Mouse (Mus musculus) frontal cortex, adult 2 months (tissue): Measurements from ENCODE around the gene Clic6. TPM values are rescaled to one million over a fixed set of nuclear protein-coding genes. Genes with fewer than 3 reads are reported as not detected.

Experiments used
- DNase-seq, 2 experiments: peaks; one replicate each; pipeline ENCODE4 v3.0.0; 2022; ENCODE audit warnings: low spot score in 1 of 2; ENCODE audit errors: extremely low spot score in 1 of 2
- polyA plus RNA-seq: library from polyadenylated mRNA; depleted of rRNA; stranded (reverse); fragments of >200 nt; gene quantifications from 2 replicates; pipeline ENCODE4 v1.2.3, GENCODE M21; 2012; rRNA removed

Clic6 gene
- polyA plus RNA-seq: 0.67 and 0.82 TPM in 2 replicates

DNA sequence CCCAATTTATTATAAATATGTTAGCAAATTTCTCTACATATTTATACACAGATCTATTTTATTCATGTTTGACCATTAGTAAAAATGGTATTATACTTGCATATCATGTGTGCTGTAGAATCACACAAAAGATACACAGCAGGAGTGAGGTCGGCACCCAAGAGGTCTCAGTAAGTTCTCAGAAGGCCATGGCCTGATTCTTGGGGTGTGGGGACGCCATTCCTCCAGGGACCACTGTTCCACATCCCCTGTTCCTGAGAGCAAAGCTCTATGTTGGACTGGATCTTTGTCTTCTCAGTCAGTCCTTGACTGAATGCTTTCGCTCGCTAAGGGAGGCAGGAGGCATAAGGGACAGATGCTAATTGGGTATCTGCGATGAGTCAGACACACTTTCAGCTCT lies at the start of gene Clic6:
Clic6 (plus strand) TSS at position 301 of the 400 bp plus-strand sequence.
- no peak for DNase-seq

DNA sequence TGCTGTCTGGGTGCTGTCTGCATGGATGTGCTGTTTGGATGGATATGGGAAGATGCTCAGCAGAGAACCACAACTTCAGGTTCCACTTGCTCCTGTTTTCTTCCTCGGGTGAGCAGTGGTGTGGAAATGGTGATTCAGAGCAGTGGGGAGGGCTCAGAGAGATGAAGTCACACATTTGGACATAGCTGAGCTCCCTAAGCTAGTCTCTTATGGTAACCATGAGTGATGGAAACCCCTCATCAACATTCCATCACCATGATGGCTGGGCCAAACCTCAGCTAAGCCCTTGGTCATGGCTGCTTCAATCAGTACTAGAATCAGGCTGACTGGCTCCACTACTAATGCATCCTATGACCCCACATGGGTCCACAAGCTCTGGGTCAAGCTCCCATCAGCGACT lies 45.8 kb upstream of the Clic6 start:
- DNase-seq: no peak

DNA sequence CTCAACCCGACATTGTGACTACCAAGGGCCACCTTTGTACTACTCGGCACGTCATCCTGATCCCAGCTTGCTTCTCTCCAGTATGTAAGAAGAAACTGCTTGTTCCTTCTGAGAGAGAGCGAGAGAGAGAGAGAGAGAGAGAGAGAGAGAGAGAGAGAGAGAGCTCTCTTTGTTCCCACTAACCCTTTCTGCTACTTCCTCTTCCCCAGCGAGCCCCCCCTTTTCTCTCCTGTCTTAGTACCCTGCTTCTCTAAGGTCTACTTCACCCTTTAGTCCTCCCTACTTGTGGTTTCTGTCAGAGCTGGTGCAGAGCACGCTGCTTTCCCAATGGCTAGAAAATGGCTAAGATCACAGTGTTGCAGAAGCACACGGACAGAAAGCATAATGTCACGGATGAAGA lies 45.3 kb upstream of the Clic6 start:
- no peak for DNase-seq

DNA sequence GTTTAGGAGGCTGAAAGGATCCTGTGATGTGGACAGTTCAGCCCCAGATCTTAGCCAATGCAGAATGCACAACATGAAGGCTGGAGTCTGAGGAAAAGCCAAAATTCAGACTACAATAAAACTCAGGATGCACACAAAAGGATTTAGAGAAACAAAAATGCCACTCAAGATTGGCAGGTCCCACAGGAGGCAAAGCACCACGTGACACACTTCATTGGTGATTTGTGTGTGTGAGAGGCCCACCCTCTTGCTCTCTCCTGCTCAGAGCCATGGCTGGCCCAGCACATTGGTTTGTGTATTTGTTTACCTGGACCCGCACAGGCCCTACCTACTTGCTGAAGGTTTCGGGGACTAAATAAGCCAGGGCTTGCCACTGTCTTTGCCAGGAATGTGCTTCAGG lies 44.3 kb upstream of the Clic6 start:
- DNase-seq: no peak

DNA sequence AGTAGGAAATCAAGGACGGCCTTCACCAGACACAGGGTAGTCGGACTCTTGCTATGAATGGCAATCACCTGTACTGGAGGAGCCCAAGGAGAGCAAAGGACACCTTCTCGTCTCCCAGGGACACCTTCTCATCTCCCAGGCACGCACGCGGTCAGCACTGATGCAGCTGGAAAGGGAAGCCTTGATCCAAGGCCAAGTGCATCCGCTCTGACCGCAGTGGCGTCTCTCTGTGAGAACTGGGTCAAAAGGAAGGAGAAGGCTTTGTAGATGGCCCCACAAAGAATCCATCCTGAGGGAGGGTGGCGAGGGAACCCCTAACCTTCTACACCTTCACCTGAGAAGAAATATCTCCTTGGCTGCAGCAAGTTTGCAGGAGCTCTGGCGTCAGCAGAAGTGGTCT lies 43.4 kb upstream of the Clic6 start:
- no peak for DNase-seq

DNA sequence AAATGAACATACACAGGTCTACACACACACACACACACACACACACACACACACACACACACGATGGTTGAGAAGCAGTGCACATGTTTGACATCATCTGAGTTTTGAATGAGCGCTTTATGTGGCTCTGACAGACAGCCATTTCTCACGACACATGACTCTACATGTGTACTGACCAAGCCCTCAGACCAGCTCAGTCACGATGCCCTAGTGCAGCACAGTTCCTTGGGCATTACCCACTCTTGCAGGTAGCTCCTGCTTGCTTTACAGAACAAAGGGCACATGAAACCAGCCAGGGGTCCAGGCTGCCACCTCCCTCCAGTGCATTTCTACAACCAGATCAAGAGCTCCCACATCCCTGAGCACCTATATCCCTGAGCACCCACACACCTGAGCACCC lies 42.6 kb upstream of the Clic6 start:
- DNase-seq: no peak

DNA sequence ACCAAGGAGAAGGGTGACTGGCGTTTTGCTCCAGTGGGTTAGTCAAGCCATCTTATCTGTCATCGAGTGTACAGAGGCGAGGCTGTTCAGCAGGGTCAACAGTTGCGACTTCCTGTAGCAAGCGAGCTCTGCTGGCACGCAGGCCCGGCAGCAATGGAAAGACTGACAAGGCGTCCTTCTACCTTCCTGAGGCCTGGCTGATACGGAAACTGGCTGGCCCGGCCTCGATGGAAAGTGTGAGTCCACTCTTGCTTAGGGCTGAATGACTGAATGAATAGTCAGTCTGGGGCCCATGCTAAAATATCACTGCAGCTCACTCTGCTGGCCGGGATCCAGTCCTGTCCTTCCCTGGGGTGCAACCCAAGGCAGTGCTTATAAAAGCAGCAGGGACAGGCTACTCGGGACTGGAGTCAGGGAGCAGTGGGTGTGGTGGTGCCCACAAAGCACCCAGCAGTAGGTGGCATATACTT lies 41.9 kb upstream of the Clic6 start:
- DNase-seq: no peak

DNA sequence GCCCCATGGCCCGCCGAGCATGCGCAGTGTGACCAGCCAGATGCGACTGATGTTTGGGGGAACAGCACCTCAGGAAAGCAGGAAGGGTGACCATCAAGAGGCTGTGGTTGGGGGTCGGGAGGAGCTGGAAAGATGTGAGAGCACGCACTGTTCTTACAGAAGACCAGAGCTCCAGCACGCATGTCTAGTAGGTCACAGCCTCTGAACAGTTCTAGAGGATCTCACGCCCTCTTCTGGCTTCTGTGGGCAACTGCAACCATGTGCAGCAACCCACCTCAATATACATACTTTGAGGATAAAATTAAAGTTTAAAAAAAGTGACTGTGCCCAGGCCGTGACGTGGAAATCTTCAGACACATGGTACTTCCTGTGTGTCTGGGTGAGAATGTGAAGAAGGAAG lies 40.2 kb upstream of the Clic6 start:
- no peak for DNase-seq

DNA sequence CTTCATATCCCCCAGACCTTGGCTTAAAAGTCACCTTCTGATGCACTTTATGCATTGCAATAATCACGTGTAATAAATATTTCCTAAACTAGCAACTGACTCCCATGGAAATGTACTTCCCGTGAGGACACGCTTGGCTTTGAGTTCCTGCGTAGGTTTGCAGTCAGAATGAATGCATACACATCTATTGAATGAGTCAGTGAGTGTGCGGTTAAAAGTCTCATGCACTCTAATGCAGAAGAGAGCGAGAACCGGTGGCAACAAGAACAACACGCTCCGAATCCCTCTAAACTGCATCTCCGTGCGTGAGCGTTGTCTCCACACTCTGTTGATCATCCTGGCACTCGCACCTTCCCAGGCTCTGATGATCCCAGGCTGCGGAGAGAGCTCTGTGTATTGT lies 36.5 kb upstream of the Clic6 start:
- DNase-seq: peak in 1 of 2 experiments; percentile 42

DNA sequence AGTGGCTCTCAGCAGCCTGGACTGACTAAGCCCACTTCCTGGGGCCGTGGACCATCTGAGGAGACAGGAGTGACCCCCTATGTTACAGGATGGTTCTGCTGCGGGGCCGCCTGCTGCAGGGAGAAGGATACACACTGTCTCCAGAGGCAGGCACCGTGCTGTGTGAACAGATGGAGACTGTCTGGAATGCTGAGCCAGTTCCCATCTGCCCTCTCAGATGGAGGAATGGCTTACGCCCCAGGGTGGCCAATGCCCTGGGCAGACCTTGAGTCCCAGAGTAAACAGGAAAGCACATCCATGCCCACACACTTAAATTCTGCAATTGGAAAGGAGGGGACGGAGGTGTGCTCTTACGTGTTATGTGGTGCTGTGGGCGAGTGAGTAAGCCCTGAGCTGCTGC lies 35.2 kb upstream of the Clic6 start:
- DNase-seq: no peak

DNA sequence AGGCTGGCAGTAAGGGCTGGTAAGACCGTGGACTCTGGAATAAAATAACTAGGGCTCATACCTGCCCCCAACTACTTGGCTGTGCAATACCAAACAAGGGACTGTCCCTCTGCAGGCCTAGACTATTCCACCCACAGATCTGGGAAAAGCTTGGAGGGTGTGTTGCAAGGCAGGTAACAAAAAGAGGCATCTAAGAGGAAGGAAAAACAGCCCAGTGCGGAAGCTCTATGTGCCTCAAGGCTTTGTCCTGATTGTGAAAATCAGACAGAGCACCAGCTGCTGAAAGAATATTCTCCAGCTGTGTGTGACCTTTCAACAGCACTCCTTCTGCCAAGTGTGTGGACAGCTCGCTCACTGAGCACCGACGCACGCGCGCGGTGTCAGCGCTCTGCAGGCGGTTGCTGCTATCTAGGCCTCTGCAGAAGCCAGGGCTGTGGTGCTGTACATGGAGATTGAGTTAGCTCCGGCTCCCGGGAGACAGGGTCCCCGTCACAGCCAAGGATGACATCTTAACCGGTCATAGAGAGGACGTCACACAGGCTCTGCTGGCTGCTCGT lies 33.9 kb upstream of the Clic6 start:
- no peak for DNase-seq

DNA sequence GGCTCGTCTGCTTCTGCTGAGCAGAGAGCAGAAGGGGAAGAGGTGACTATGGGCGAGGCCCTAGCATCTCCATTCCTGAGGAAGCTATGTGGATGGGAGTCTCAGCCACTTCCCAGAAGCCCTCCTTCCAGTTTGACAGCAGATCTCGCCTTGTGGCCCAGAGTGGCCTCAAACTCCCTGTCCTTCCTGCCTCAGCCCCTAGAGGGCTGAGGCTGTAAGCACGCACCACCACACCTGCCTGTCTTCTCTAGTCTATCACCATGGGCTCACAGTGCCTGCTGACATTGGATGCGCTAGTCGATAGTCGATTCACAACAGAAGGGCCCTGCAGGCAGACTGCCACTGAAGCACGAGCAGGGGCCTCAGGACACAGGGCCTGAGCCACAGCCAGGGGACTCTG lies 32.9 kb upstream of the Clic6 start:
- DNase-seq: no peak

DNA sequence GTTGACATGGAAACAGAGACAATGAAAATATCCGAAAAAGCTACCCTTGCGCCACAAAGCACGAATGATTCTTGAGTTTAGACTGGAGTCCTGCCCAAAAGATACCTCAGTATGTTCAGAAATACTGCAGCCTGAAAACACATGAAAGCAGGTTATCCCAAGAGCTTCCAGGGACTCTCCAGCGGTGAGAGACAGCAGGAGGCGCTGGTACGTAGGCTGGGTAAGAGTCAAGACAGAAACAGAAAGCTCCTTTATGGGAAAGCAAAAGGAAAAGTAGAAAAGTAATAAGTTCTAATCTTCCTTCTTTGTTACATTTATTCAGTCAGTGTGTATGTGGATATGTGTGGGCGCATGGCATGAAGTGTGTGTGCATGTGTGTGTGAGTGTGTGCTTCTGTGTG lies 31.5 kb upstream of the Clic6 start:
- DNase-seq: no peak

DNA sequence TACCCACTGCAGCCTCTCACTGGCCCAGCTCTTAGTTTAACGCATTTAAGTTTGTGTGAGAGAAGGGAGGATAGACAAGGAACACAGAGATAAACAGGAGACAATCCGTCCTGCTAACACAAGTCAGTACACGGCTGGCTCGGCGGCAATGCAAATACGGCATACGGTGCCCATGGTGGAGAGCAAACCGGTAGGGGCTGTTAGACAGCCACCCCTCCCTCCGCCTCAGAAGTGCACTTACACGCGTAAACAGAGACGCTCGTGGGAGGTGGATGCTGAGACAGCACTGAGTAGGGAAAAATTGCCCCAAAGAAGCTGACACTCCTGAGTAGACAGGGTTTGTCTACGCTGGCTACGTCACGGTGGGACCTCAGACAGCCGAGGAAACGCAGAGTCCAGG lies 31.0 kb upstream of the Clic6 start:
- DNase-seq: no peak

DNA sequence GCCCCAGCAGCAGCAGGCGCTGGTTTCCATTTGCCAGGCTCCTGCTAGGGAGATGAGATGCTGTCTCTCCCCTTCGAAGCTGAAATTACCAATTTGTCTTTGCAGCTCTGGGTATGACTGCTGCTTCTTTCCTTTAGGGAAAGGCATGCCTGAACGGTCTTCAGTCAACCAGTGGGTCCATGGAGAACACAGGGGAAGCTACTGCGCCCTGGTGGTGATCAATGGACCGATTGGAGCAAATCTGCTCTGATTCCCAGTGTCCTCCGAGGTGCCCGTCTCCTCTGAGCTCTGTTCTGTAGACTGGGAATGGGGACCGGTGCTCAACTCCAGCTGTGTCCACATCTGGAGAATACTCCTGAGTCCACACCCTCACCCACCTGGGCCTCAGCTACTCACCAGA lies 30.0 kb upstream of the Clic6 start:
- no peak for DNase-seq

DNA sequence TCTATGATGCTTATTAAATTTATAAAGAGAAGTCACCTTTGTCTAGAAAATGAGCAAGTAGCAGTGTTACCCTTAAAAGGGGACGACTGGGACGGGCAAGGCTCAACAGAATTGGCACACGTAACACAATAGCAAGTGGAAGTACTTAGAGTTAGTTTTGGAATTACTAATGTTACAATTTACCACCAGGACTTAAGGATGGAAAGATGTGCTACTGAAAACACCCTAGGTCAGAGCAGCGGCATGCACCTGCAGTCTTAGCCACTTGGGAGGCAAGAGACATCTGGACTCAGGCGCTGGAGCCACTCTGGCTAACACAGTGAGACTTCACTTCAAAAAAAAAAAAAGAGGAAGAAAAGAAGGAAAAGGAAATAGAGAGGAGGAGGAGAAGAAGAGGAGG lies 29.6 kb upstream of the Clic6 start:
- DNase-seq: no peak

DNA sequence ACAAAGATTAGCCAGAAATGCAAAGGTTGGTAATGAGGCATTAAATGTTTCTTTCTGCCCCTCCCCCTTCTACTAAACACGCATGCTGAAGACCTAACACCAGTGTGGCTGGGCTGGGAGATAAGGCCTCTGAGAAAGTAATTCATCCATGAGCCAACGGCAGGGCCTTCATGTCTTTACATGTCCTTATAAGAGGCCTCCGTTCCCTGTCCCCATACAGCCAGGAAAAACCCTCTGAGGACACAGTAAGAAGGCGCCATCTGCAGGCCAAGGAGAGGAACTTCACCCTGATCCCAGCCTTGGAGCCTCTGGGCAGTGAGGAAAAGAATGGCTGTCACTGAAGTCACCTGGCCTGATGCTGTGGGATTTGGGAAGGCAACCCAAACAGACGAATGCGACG lies 27.9 kb upstream of the Clic6 start:
- DNase-seq: peak in 1 of 2 experiments; percentile 81

DNA sequence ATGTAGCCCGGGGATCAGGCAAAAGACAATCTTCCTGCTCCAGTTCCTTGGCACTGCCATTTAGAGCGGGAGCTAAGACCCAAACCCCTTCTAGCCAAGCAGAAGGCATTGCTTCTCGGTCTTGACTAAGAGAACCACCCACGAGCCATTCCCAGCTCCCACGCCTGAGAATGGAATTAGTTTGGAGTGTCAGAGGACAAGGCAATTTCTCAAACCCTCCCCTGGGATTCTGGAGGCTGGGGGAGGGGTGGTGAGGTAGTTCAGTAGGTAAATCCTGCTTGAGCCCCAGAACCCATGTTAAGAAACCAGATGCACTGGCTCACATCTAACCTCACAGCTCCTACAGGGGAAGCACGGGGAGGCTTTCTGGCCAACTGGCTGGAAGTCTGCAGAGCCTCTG lies 24.1 kb upstream of the Clic6 start:
- peak in 1 of 2 experiments; percentile 66 for DNase-seq

DNA sequence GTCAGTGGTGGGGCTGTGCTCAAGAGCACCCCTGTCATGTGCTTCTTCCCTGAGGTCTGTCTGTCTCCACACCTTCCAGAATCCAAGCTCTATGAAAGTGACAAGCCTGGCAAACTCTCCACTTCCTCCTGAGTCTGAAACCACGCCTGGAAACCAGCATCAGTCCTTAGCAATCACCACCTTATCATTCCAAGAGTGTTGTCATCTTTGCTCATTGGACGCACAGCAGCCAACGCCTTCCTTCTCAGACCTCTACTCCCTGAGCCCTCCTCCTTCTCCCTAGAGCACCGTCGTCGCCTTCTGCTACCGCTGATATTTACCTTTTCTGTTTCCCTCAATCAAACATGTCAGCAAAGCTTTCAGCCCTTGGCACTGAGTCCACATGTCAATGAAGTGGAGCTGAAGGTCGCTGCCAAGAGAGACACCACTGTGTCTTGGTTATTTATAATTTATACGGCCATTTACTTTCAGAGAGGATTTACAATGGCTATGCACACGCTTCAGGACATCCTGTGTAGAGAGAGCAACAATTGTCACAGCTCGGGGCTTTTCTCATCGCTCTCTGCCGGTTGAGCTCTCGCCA lies 21.1 kb upstream of the Clic6 start:
- DNase-seq: no peak

DNA sequence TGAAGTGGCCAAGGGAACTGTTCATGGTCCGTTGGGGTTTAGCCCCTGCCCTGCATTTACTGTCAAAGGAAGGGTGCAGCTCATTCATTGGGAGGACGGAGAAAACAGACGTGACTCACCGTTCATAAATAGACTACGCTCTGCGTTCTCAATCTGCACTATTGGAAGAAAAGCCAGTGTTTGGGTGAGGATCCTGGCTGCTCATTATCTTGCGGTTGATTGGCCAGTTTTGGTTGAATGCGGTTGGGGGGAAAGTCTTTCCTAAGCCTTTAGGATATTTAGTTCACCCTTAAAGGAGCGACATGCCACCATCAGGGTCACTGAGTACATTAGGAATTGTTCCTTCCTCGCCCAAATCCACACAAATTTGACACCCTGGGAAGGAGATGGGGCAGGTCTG lies 20.3 kb upstream of the Clic6 start:
- peak in 1 of 2 experiments; percentile 54 for DNase-seq

DNA sequence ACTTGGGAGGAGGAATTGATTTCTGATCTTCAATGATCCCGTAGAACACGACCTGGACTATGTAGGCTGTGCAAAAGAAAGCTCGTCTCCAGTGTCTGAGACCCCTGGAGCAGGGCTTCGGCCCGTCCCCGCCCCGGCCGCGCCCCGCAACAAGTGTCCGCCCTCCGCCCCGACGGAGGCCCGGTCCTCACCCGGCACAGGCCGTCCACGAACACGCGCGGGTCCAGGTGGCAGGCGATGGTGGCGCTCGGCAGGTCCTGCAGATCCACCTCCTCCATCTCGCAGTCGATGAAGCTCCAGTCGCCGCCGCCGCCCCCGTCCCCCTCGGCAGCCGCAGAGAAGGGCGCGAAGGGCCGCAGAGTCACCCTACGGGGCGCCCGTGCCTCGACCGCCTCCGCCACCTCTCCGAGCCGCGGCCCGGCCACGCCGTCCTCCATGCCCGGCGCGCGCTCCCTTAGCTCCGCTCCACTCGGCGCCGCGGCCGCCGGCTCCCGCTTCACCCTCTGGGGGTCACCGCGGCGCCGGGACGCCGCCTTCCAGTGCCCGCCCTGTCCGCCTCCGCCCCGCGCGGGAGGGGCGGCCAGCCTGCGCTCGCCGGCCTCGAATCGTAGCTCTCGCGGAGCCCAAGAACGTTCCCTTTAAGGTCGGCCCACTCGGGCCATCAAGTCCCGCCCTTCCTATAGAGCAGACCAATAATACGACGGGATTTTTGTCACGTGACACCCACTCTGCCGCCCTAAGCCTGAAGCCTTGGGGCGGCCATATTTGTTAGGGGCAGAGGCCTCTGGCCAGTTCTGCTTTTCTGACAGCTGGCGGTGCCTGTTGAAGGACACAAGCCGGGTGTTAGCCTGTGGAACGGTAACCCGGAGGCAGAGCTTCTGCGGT lies 19.7 kb upstream of the Clic6 start:
- DNase-seq: peak; percentile 98

DNA sequence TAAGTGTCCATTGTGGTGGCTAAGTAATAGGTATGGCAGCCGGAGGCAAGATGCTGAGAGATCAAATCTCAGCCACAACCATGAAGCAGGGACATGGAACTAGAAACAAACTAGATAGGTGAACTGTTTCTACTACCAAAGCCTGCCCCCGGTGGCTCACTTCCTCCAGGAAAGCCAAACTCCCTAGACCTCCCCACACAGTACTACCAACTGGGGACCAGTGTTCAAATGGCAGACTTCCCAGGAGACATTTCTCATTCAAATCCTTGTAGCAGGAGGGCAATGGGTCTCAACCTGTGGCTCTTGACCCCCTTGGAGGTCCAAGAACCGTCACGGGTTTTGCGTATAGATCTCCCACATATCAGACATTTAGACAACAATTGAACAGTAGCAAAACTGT lies 18.5 kb upstream of the Clic6 start:
- no peak for DNase-seq
